Mouse (Mus musculus) kidney, embryonic 15.5 days (tissue): Measurements from ENCODE around the gene Klhl32. TPM values are rescaled to one million over a fixed set of nuclear protein-coding genes. Genes with fewer than 3 reads are reported as not detected.

Experiments used
- ATAC-seq: fragments of 200-750 bp; cut with Nextera tagmentation; replicated peaks from 2 replicates; pipeline ENCODE4 v1.8.0; 2017; ENCODE audit warnings: moderate TSS enrichment; ENCODE audit not compliant: low FRiP score
- H3K27ac ChIP-seq: fragments of 300-500 bp; sonication (generic); 2 replicates; pipeline ENCODE4 v1.5.1; 2015; ENCODE audit warnings: mild to moderate bottlenecking, inconsistent platforms
- H3K27me3 ChIP-seq: fragments of 300-500 bp; sonication (generic); 2 replicates; pipeline ENCODE4 v1.6.1; 2015; ENCODE audit warnings: inconsistent platforms
- H3K36me3 ChIP-seq: fragments of 300-500 bp; sonication (generic); 2 replicates; pipeline ENCODE4 v1.6.1; 2015; ENCODE audit warnings: inconsistent platforms
- H3K4me1 ChIP-seq: fragments of 300-500 bp; sonication (generic); 2 replicates; pipeline ENCODE4 v1.6.1; 2015; ENCODE audit warnings: inconsistent platforms
- H3K4me2 ChIP-seq: fragments of 300-500 bp; sonication (generic); 2 replicates; pipeline ENCODE4 v1.6.1; 2015; ENCODE audit warnings: moderate library complexity, mild to moderate bottlenecking, inconsistent platforms
- H3K4me3 ChIP-seq: fragments of 300-500 bp; sonication (generic); replicated peaks from 2 replicates; pipeline ENCODE4 v1.5.1; 2015; ENCODE audit warnings: mild to moderate bottlenecking, inconsistent platforms
- H3K9ac ChIP-seq: fragments of 300-500 bp; sonication (generic); 2 replicates; pipeline ENCODE4 v1.6.1; 2015; ENCODE audit warnings: mild to moderate bottlenecking, inconsistent platforms
- H3K9me3 ChIP-seq: fragments of 300-500 bp; sonication (generic); replicated peaks from 2 replicates; pipeline ENCODE4 v1.6.1; 2016; ENCODE audit warnings: inconsistent platforms
- WGBS: fragments of 180-500 bp; shearing (Covaris S2); methylation state at CpG from one replicate; pipeline ENCODE4 v1.1.7; 2015; ENCODE audit warnings: mixed read lengths; 5-methylcytosine and 5-hydroxymethylcytosine counted together
- polyA plus RNA-seq: library from polyadenylated mRNA; unstranded; fragments of >200 nt; fragmentation: Nextera tagmentation; extraction: Ambion mirVana; gene quantifications from 2 replicates; pipeline ENCODE4 v1.2.1, GENCODE M21; 2015

Klhl32 gene
- polyA plus RNA-seq, 1 experiment from 2014 or later = 3.1 TPM

DNA sequence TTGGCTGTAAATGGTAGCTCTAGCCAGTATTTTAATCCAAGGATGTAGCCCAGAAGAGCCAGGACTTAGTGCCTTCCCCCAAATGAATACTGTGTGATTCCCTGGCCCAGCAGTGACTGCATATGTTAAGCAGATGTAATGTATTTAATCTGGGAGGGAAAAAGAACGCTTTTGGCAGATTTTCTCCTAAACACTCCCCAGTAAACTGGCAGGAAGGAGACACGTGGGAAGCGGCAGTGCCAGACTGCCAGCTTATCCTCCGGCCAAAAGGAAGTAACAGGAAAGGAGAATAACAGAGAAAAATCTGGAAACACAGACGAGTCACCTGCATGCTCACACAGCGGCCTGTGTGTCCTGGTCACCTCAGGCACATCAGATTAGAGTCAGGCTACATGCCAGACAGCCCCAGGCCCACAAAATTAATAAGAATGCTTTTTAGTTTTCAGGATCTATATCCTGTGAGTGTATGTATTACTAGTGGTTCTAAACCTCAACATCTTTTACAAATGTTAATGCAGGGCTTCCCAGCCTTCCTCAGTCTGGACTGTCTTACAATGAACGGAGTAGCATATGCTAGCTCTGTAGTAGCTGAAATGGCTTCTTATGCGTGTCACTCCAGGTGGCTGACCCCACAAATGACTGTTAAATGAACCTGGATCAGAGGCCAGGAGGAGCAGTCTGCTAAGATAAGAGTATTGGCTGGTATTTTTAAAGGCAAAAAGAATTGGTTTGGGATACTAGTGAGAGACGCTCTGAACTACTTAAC, 229.3 kb downstream of the Klhl32 start:
- ATAC-seq = no peak
- no peaks in the 10 kb centered on the region for H3K27me3 ChIP-seq
- no peaks in the 10 kb centered on the region for H3K36me3 ChIP-seq
- H3K9ac ChIP-seq = no peak overlapping the region
- no peak overlapping the region for H3K4me2 ChIP-seq
- 73% methylated on average over 9 of the region's 9 CpGs for WGBS
- H3K4me1 ChIP-seq = no peaks in the 10 kb centered on the region; the same call in 1 of the 2 replicates
- no peak overlapping the region for H3K27ac ChIP-seq
- no peaks in the 10 kb centered on the region for H3K9me3 ChIP-seq
- H3K4me3 ChIP-seq = no peak overlapping the region

DNA sequence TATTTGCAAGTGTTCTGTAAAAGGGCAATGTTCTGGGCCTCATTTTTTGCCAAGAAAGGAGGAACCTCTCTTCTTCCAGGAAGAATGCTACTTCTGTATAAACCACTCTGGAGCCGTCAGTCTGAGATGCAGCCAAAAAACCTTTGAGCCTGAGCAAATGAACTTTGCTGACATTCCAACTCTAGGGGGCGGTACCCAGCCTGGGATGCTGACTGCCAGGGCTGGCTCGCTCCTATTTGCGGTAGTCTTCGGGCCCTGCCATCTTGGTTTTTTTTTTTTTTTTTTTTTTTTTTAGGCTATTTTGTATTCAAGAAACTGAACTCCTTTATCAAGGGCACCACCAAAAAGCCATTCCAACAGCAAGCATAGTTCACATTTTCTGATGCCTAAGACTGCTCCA, 230.5 kb downstream of the Klhl32 start:
- 80% methylated on average over 5 of the region's 5 CpGs for WGBS
- ATAC-seq = no peak
- H3K27ac ChIP-seq = no peak overlapping the region
- H3K4me1 ChIP-seq = no peaks in the 10 kb centered on the region; the same call in 1 of the 2 replicates
- no peaks in the 10 kb centered on the region for H3K27me3 ChIP-seq
- no peak overlapping the region for H3K4me3 ChIP-seq
- H3K36me3 ChIP-seq = no peaks in the 10 kb centered on the region
- no peaks in the 10 kb centered on the region for H3K9me3 ChIP-seq
- H3K9ac ChIP-seq = no peak overlapping the region
- H3K4me2 ChIP-seq = no peak overlapping the region

DNA sequence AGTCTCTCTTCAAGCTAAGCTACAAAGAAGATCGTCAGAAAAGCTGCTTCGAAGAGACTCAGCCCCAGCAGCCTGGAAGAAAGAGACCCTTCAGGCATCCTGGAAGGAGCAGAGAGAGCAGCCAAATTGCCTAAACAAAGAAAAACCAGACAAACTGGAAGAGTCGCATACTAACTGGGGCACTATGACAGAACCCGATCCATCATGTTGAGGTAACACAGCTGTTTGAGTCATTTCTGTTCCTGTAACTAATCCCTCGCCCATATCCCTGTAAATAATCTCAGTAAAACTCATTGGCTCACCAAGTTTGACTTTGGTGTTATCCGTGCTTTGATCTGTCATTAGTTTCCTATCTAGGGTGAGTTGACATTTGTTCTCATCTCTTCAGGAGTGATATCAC, 230.9 kb downstream of the Klhl32 start:
- 37% methylated on average over 6 of the region's 6 CpGs for WGBS
- Histone ChIP-seq H3K36me3 (no peaks in the 10 kb centered on the region), H3K9ac (no peak overlapping the region), H3K27me3 (no peaks in the 10 kb centered on the region), H3K4me3 (no peak overlapping the region), H3K9me3 (no peaks in the 10 kb centered on the region), H3K27ac (0 out of 2 replicates have a peak overlapping the region, but pooled peaks have one; percentile 27), H3K4me1 (no peaks in the 10 kb centered on the region; the same call in 1 of the 2 replicates), H3K4me2 (no peak overlapping the region)
- 0 out of 2 replicates have a peak, but pooled peaks have one; percentile 33 for ATAC-seq

DNA sequence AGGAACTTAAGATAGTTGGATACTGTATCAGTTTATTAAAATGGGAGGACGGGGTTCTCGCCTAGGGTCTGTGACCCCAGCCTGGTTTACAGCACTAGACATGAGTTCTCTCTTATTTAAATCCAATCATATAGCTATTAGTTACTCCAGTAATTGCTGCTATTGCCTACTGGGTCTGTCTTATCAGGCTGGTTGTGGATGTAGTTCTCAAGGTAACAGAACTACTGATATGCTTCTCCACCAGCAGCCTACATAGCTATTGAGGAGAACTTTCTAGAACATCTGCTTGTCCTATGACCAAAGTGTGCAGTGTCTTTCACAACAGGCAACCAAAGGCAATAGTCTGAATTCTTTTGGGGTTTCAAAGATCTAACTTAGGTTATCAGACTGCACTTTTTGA, 241.4 kb downstream of the Klhl32 start:
- H3K4me2 ChIP-seq = no peak overlapping the region
- H3K4me3 ChIP-seq = no peak overlapping the region
- no peak overlapping the region for H3K9ac ChIP-seq
- no peaks in the 10 kb centered on the region for H3K9me3 ChIP-seq
- H3K4me1 ChIP-seq = no peaks in the 10 kb centered on the region
- no peak overlapping the region for H3K27ac ChIP-seq
- ATAC-seq = no peak
- H3K36me3 ChIP-seq = peaks cover 15% of the 10 kb centered on the region
- no peaks in the 10 kb centered on the region for H3K27me3 ChIP-seq
- WGBS = 95% methylated on average over 2 of the region's 2 CpGs

DNA sequence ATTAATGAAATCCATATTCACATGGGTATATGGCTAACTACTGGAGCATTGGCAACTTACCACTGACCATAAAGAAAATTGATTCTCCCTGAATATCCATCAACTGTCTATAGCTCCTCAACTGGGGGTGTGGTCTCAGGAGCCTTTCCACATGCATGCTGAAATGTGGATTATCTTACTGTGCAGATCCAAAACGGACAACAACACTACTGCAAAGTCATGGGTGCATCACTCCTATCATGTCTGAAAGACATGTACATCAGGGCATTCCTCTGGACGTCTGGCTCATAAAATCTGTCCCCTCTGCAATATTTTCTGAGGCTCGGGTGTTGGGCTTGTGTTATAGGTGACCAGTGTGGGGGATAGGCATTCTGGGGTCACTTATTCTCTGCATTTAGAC, 241.8 kb downstream of the Klhl32 start:
- 0 out of 2 replicates have a peak, but pooled peaks have one; percentile 9 for ATAC-seq
- Histone ChIP-seq H3K27ac (no peak overlapping the region), H3K36me3 (peaks cover 16% of the 10 kb centered on the region), H3K4me1 (no peaks in the 10 kb centered on the region), H3K9ac (no peak overlapping the region), H3K27me3 (no peaks in the 10 kb centered on the region), H3K9me3 (no peaks in the 10 kb centered on the region), H3K4me3 (no peak overlapping the region), H3K4me2 (no peak overlapping the region)
- 82% methylated on average over 3 of the region's 3 CpGs for WGBS

DNA sequence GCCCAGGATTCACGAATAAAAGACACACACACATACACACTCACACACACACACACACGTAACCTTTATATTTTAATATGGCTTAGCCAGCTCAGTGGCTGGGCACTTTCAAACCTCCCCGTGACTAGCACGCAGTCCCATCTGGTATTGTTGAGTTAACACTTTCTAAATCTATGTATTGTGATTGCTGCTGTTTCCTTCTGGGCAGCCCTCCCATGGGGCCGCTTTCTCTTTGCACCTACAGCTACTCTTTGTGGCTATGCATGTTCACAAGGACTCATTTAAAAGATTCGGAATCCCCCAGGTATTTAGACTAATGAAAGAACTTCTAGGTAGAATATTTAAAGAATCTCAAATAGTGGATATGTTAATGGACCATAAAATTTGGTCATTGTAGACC, 249.2 kb downstream of the Klhl32 start:
- H3K4me2 ChIP-seq = no peak overlapping the region
- no peaks in the 10 kb centered on the region for H3K27me3 ChIP-seq
- peaks cover 74% of the 10 kb centered on the region for H3K36me3 ChIP-seq
- no peaks in the 10 kb centered on the region for H3K9me3 ChIP-seq
- H3K4me1 ChIP-seq = no peaks in the 10 kb centered on the region
- no peak overlapping the region for H3K9ac ChIP-seq
- H3K4me3 ChIP-seq = no peak overlapping the region
- H3K27ac ChIP-seq = no peak overlapping the region
- no peak for ATAC-seq
- WGBS = 91% methylated on average over 6 of the region's 6 CpGs

DNA sequence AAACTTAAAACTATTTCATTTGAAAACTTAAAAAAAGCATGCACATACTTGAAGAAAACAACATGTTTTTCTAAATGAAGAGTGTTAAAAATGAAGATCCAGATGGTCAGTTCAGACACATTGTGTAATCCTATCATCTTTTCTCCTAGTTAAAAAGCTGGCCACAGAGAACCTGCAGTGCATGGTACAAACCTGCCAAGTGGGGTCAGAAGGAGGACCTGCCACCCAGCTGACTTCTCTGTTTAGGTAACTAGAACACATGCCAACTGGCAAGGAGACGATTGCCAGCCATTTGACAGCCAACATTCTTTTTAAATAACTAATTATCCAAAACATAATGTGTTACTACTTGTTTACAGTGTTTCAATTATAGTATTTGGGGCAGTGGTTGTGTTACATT, 252.3 kb downstream of the Klhl32 start:
- H3K9ac ChIP-seq = no peak overlapping the region
- ATAC-seq = no peak
- no peak overlapping the region for H3K4me3 ChIP-seq
- H3K27me3 ChIP-seq = no peaks in the 10 kb centered on the region
- no peaks in the 10 kb centered on the region for H3K4me1 ChIP-seq
- H3K4me2 ChIP-seq = no peak overlapping the region
- H3K36me3 ChIP-seq = peaks cover 54% of the 10 kb centered on the region
- WGBS = 94% methylated on average over 1 of the region's 1 CpGs
- no peaks in the 10 kb centered on the region for H3K9me3 ChIP-seq
- no peak overlapping the region for H3K27ac ChIP-seq

DNA sequence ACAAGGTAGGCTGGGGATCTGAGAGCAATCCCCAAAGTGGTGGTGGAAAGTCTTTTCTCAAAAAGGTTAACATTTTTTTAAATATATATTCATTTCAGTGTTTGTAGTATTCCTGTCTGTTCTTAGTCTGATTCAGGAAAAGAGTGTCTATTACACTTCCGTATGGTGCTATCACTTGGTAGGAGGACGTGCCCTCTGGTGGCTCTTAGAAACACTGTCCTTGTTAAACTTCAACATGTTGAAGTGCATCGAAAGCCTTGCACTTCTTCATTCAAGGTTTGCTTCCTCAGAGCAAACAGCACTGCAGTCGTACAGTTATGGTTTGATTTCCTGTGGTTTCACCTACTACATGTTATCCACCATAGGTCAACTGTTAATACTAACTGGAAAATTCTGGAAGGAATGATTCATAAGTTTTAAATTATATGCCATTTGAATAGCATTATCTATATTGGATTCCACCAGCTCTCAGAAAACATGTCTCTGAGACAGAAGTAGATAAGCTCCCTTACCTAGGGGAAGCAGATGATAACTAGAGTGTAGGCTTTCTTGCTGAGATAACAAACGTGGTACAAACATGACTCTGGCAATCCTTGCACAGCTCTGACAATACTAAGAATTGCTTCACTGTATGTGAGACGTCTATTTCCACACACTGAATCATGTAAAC, 253.8 kb downstream of the Klhl32 start:
- 84% methylated on average over 6 of the region's 6 CpGs for WGBS
- no peak for ATAC-seq
- H3K27ac ChIP-seq = no peak overlapping the region
- H3K9me3 ChIP-seq = no peaks in the 10 kb centered on the region
- H3K36me3 ChIP-seq = peaks cover 44% of the 10 kb centered on the region
- no peak overlapping the region for H3K9ac ChIP-seq
- no peaks in the 10 kb centered on the region for H3K27me3 ChIP-seq
- no peak overlapping the region for H3K4me2 ChIP-seq
- H3K4me3 ChIP-seq = no peak overlapping the region
- H3K4me1 ChIP-seq = no peaks in the 10 kb centered on the region

DNA sequence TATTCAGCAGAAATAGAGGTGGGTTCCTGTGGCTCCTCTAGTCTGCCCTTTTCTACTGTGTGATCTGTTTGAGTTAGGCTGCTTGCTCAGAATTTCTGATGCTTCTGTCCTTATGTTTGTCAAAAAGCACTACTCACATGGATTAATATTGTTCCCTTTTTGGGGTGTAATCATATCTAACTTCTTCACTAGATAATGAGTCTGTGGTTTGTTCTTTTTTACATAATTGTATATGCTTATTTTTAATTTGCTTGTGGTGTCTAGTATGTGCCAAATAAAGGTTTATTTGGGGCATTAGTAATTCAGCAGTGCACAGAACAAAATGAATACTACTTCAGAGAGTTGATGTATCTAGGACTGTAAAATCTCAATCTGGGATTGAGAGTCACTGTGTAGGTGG, 256.1 kb downstream of the Klhl32 start:
- H3K9ac ChIP-seq = no peak overlapping the region
- no peak overlapping the region for H3K4me2 ChIP-seq
- H3K36me3 ChIP-seq = peaks cover 27% of the 10 kb centered on the region
- H3K27me3 ChIP-seq = no peaks in the 10 kb centered on the region
- no peak overlapping the region for H3K27ac ChIP-seq
- H3K4me1 ChIP-seq = no peaks in the 10 kb centered on the region
- ATAC-seq = no peak
- H3K9me3 ChIP-seq = no peaks in the 10 kb centered on the region
- no peak overlapping the region for H3K4me3 ChIP-seq

DNA sequence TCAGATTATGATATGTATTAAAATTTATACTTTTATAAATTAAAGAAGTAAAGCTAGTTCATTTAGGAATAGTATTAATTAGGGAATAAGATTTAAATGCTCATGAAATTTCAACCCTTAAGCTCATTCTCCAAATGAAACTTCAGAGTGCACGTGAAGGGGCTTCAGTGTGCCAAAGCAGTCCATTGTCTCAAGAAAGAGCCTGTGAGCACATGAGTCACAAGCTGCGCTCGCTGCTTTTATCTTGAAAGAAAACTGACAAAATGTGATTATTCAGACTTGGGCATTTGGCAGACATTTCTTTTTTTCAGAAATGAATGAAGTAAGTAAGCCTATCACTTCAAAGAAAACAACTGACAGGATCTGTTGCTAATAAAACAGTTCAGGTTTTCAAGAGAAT, 266.9 kb downstream of the Klhl32 start:
- H3K4me1 ChIP-seq = no peaks in the 10 kb centered on the region
- ATAC-seq = no peak
- peaks cover 36% of the 10 kb centered on the region for H3K36me3 ChIP-seq
- H3K27me3 ChIP-seq = no peaks in the 10 kb centered on the region
- H3K9ac ChIP-seq = no peak overlapping the region
- no peak overlapping the region for H3K4me3 ChIP-seq
- H3K4me2 ChIP-seq = no peak overlapping the region
- H3K27ac ChIP-seq = no peak overlapping the region
- no peaks in the 10 kb centered on the region for H3K9me3 ChIP-seq
- 94% methylated on average over 3 of the region's 3 CpGs for WGBS

DNA sequence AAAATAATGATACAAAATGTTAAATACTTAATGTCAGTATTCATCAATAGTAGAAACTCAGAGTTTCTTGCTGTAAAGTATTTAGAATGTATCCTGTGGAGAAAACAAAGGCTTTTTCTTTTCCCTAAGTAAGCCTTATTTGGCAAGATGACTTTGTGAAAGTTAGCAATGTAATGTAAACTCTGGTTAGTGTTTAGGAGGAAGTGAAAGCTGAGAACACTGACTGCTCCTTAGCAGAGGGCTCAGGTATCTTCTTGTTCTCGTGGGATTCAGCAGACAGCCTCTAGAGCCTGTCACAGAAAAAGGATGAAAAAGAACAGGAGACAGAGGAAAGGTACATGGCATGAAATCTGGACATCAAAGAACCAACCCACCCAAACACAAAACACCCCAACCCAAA, 268.6 kb downstream of the Klhl32 start:
- Histone ChIP-seq H3K27me3 (no peaks in the 10 kb centered on the region), H3K9me3 (no peaks in the 10 kb centered on the region), H3K4me2 (no peak overlapping the region), H3K36me3 (peaks cover 24% of the 10 kb centered on the region), H3K4me3 (no peak overlapping the region), H3K27ac (no peak overlapping the region), H3K4me1 (no peaks in the 10 kb centered on the region), H3K9ac (no peak overlapping the region)
- WGBS = 19% methylated on average over 1 of the region's 1 CpGs
- ATAC-seq = no peak

DNA sequence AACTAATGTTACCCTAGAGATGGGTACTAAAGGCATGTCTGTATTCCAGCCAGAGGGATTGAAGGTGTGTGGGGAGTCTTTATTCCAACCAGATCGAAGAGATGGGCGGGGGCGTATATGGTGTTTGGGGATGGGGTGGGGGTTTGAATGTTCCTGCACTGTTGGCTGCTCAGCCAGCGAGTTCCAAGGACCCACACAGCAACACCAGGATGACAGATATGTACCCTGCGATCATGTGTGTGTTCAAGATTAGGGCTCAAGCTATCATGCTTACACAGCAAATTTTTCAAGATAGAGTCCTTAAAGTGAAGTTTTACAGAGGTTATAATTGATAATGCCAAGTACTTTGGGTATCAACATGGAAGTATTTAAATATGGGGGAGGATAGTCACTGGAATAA, 273.3 kb downstream of the Klhl32 start:
- no peak overlapping the region for H3K4me3 ChIP-seq
- no peak for ATAC-seq
- H3K9ac ChIP-seq = no peak overlapping the region
- H3K9me3 ChIP-seq = no peaks in the 10 kb centered on the region
- H3K27ac ChIP-seq = no peak overlapping the region
- H3K4me1 ChIP-seq = no peaks in the 10 kb centered on the region
- no peaks in the 10 kb centered on the region for H3K27me3 ChIP-seq
- WGBS = 93% methylated on average over 5 of the region's 5 CpGs
- H3K36me3 ChIP-seq = peaks cover 27% of the 10 kb centered on the region
- no peak overlapping the region for H3K4me2 ChIP-seq
